Mouse (Mus musculus): ENCODE data around the gene Sdk1.

- TF ChIP-seq GATA1 (IDR thresholded peaks at IDR 0.05; ENCODE audit: borderline replicate concordance, low read length) (no peak), FLI1 (IDR thresholded peaks at IDR 0.05; ENCODE audit: low read length) (no peak)
Observed at GRCm38 (mm10) chr5:141884111-141884647, 642.9 kb downstream of the Sdk1 start.

All from megakaryocyte, embryonic 14.5 days (primary cell).